Mouse (Mus musculus): ENCODE measurements at regions not wholly inside any gene's neighbourhood (a gene's known extent, or its start where the extent isn't known, plus 50 kb on each side); places are given as distances from the start of the nearest gene placed in this dataset.

GRCm38 (mm10) chr6:91590395-91590794 lies 74.7 kb downstream of the Lsm3 start:
- WGBS: 43% methylated on average over 6 of the region's 6 CpGs
- no peak for DNase-seq

DNA sequence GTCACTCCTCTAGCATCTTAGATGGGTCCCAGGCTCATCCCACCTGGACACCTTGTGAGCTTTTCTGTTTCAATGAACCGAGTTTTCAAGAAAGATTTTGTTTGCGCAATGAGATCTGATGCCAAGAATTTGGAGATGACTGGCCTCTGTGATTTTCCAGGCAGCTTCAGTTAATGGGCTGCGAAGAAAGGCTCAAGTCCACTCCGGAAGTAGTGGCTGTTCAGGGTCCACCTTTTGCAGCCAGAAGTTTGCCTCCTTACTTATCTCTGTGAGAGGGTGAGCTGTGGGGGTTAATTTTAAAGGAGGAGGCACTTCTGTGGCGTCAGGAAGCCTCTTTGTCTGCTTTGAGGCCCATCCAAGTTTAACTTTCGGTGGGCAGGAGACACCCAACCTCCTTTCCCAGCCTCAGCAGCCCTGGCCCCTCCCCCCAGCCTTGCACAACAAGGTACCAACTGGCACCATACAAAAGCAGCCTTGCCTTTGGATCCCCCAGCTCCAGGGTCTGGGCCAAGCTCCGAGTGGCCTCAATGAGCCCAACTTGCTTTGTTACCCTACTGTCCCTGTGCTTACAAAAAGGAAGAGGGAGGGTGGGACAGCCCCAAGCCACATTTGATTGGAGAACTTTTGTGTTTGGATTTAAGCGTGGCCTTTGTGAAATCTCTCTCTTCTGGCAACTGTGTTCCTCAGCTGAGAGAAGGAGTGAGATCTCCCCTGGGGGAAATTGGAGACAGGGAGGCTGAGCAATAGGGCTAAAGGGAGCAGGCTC lies 75.3 kb downstream of the Lsm3 start:
- 26% methylated on average over 8 of the region's 8 CpGs for WGBS
- H3K4me1 ChIP-seq (ENCODE audit: control insufficient read depth, insufficient read depth, low read length): peaks cover 21% of the 10 kb centered on the region
- DNase-seq: peak; percentile 54
- TF ChIP-seq POLR2A (IDR thresholded peaks at IDR 0.05; ENCODE audit: borderline replicate concordance, extremely low read depth, low read depth, low read length): 0 out of 2 replicates have a peak, but pooled peaks have one; percentile 9
- no peak for TF ChIP-seq CTCF (IDR thresholded peaks at IDR 0.05; ENCODE audit: insufficient read depth, low read length)
- H3K4me3 ChIP-seq (replicated peaks; ENCODE audit: extremely low read depth, low read depth, low read length): no peak overlapping the region

More at GRCm38 (mm10) chr6:91590395-91590794, 74.7 kb downstream of the Lsm3 start:
- no peak overlapping the region for H3K4me3 ChIP-seq (replicated peaks; ENCODE audit: extremely low read depth, low read depth, low read length)
- no peak for TF ChIP-seq POLR2A (IDR thresholded peaks at IDR 0.05; ENCODE audit: borderline replicate concordance, extremely low read depth, low read depth, low read length)
- TF ChIP-seq CTCF (IDR thresholded peaks at IDR 0.05; ENCODE audit: insufficient read depth, low read length): no peak
- H3K4me1 ChIP-seq (ENCODE audit: control insufficient read depth, insufficient read depth, low read length): peaks cover 27% of the 10 kb centered on the region

DNA sequence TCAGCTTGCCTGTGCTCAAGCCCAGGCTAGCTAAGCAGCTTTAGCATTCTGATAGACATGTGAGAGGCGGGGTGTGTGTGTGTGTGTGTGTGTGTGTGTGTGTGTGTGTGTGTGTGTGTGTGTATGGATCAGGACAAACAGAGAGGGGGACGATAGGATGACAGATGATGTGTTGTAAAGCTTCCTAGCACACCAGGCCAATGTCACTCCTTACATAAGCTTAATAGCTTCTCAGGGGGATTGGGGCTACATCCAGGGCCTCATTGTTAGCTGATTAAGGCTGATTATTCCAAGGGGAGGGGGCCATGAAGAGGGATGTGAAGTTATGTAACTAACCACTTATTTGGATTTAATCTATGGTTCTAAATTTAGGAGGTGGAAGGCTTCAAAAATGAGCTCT lies 76.9 kb downstream of the Lsm3 start:
- 55% methylated on average over 2 of the region's 2 CpGs for WGBS
- Histone ChIP-seq H3K4me1 (ENCODE audit: control insufficient read depth, insufficient read depth, low read length) (peaks cover 19% of the 10 kb centered on the region), H3K4me3 (replicated peaks; ENCODE audit: extremely low read depth, low read depth, low read length) (no peak overlapping the region)
- no peak for DNase-seq
- TF ChIP-seq CTCF (IDR thresholded peaks at IDR 0.05; ENCODE audit: insufficient read depth, low read length): no peak
- TF ChIP-seq POLR2A (IDR thresholded peaks at IDR 0.05; ENCODE audit: borderline replicate concordance, extremely low read depth, low read depth, low read length): no peak

DNA sequence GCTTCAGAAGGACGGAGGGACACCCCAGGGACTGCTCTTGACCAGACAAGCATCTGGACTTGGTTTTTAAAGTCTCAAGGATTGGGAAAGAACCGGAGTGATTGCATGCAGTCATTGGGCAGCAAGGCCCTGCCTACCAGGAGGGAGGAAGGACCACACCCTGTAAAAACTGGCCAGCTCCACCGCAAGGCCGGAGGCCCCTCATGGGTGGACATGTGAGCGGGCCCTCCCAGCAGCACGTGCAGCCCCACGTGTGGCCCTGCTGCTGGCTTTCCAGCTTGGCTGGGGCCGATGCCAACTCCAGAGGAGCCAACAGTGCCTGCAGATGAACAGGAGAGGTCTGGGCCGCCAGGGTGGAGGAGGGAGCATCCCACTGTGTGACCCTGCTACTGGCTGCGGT lies 83.2 kb downstream of the Lsm3 start:
- TF ChIP-seq CTCF (IDR thresholded peaks at IDR 0.05; ENCODE audit: insufficient read depth, low read length) (no peak), POLR2A (IDR thresholded peaks at IDR 0.05; ENCODE audit: borderline replicate concordance, extremely low read depth, low read depth, low read length) (peak; percentile 46; the same call in 1 of the 2 replicates)
- peak; percentile 90 for DNase-seq
- peak overlapping the region; percentile 10 for H3K4me3 ChIP-seq (replicated peaks; ENCODE audit: extremely low read depth, low read depth, low read length)
- WGBS: 17% methylated on average over 10 of the region's 10 CpGs
- H3K4me1 ChIP-seq (ENCODE audit: control insufficient read depth, insufficient read depth, low read length): peaks cover 6% of the 10 kb centered on the region; the same call in 1 of the 2 replicates

DNA sequence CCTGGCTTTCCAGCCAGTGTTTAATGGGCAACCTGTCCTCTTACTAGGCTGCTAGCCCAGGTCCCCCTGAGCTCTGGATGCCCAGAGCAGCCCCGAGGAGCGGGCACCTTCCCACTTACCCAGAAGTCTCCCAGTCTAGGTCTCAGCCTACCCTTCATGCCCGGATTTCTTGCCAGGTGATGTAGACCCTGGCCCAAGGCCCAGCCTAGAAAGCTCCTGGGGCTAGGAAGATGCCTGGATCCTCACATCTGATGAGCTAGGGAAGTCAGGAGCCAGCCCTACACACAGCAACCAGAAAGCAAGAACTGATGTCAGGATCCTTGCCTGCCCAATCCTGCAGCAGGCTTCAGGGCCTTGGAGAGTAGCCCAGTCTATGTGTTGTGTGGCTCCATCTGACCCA lies 83.7 kb upstream of the Slc6a6 start:
- Histone ChIP-seq H3K4me3 (replicated peaks; ENCODE audit: extremely low read depth, low read depth, low read length) (no peak overlapping the region), H3K4me1 (ENCODE audit: control insufficient read depth, insufficient read depth, low read length) (peaks cover 6% of the 10 kb centered on the region; the same call in 1 of the 2 replicates)
- TF ChIP-seq POLR2A (IDR thresholded peaks at IDR 0.05; ENCODE audit: borderline replicate concordance, extremely low read depth, low read depth, low read length) (no peak), CTCF (IDR thresholded peaks at IDR 0.05; ENCODE audit: insufficient read depth, low read length) (no peak)
- 89% methylated on average over 3 of the region's 3 CpGs for WGBS
- DNase-seq: no peak

- no peaks in the 10 kb centered on the region for H3K4me1 ChIP-seq (ENCODE audit: control insufficient read depth, insufficient read depth, low read length)
- DNase-seq: no peak
- WGBS: 76% methylated on average over 10 of the region's 10 CpGs
- no peak for TF ChIP-seq POLR2A (IDR thresholded peaks at IDR 0.05; ENCODE audit: borderline replicate concordance, extremely low read depth, low read depth, low read length)
- TF ChIP-seq CTCF (IDR thresholded peaks at IDR 0.05; ENCODE audit: insufficient read depth, low read length): no peak
- no peak overlapping the region for H3K4me3 ChIP-seq (replicated peaks; ENCODE audit: extremely low read depth, low read depth, low read length)
These were observed 77.1 kb upstream of the Slc6a6 start for GRCm38 (mm10) chr6:91606634-91607215.

DNA sequence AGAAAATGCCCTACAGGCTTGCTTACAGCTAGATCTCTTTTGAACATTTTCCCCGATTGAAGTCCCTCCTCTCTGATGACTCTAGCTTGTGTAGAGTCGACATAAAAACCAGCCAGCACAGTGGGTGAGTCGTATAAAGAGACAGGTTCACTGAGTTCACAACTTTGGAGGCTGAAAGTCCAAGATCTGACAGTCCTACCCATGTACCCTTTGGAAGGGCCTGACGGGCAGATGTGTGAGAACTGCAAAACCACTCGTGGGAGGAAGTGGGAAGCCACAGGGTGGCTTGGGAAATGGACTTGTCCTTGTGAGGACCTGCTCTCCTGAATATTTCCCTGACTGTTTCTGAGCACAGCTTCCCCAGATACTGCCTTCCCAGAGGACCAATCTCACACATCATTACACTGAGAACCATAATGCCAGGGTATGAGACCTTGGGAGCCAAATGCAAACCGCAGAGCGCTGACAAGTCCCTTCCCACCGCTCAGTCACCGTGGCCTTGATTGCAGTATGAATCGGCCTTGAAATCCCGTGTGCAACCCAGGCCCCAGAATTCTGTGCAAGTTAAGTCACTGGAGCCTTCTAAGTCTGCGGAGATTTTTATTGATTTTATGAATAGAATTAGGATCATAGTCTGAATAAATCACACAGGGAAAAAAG lies 76.1 kb upstream of the Slc6a6 start:
- no peak overlapping the region for H3K4me3 ChIP-seq (replicated peaks; ENCODE audit: extremely low read depth, low read depth, low read length)
- WGBS: 84% methylated on average over 12 of the region's 12 CpGs
- DNase-seq: no peak
- TF ChIP-seq POLR2A (IDR thresholded peaks at IDR 0.05; ENCODE audit: borderline replicate concordance, extremely low read depth, low read depth, low read length) (no peak), CTCF (IDR thresholded peaks at IDR 0.05; ENCODE audit: insufficient read depth, low read length) (no peak)
- H3K4me1 ChIP-seq (ENCODE audit: control insufficient read depth, insufficient read depth, low read length): no peaks in the 10 kb centered on the region

GRCm38 (mm10) chr6:91609671-91610070 lies 74.2 kb upstream of the Slc6a6 start:
- TF ChIP-seq POLR2A (IDR thresholded peaks at IDR 0.05; ENCODE audit: borderline replicate concordance, extremely low read depth, low read depth, low read length): no peak
- no peak for TF ChIP-seq CTCF (IDR thresholded peaks at IDR 0.05; ENCODE audit: insufficient read depth, low read length)
- H3K4me3 ChIP-seq (replicated peaks; ENCODE audit: extremely low read depth, low read depth, low read length): no peak overlapping the region
- DNase-seq: no peak
- WGBS: 70% methylated on average over 2 of the region's 2 CpGs
- H3K4me1 ChIP-seq (ENCODE audit: control insufficient read depth, insufficient read depth, low read length): no peaks in the 10 kb centered on the region

- no peak for TF ChIP-seq POLR2A (IDR thresholded peaks at IDR 0.05; ENCODE audit: borderline replicate concordance, extremely low read depth, low read depth, low read length)
- no peak for TF ChIP-seq CTCF (IDR thresholded peaks at IDR 0.05; ENCODE audit: insufficient read depth, low read length)
- peaks cover 5% of the 10 kb centered on the region for H3K4me1 ChIP-seq (ENCODE audit: control insufficient read depth, insufficient read depth, low read length)
- no peak for DNase-seq
- WGBS: 85% methylated on average over 2 of the region's 2 CpGs
- H3K4me3 ChIP-seq (replicated peaks; ENCODE audit: extremely low read depth, low read depth, low read length): no peak overlapping the region
These were observed 68.8 kb upstream of the Slc6a6 start for GRCm38 (mm10) chr6:91615022-91615421.

All from lung, adult 2 months (tissue).